Mouse (Mus musculus): ENCODE results near the gene Utp14b.

DNA sequence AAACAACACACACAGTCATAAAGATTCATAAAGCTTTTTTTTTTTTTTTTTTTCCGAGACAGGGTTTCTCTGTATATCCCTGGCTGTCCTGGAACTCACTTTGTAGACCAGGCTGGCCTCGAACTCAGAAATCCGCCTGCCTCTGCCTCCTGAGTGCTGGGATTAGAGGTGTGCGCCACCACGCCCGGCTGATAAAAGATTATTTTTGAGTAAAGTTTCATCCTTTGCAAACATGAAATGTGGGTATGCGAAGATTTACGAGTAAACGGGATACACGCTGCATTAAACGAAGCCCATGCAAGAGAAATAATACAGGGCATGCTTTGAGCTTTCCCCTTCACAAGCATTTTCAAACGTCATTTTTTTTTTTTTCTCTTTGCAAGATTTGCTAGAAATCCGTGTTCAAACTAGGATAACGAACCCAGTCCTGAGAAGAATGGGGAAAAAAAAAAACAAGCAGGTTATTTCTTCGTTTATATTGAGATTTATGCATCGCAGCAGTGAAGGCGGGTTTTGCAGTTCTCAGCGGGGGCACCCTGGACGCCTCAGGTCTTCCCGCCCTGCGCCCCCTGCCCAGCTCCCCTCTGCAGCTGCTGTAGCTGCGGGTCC lies 713 bp upstream of the Utp14b start:
- TF ChIP-seq POLR2A (IDR thresholded peaks at IDR 0.05; ENCODE audit: control insufficient read depth in 1 of 2, insufficient read depth in 1 of 2, low read depth in 1 of 2, low read length in 2 of 2, poor library complexity in 1 of 2) (no peak), GATA1 (IDR thresholded peaks at IDR 0.05; ENCODE audit: low read depth, low read length) (no peak), CTCF (IDR thresholded peaks at IDR 0.05 in 2 of 3, conservative IDR thresholded peaks at IDR 0.05 in 1 of 3; ENCODE audit: control insufficient read depth in 1 of 3, insufficient read depth in 1 of 3, low read depth in 2 of 3, low read length in 3 of 3, poor library complexity in 1 of 3, severe bottlenecking in 1 of 3) (no peak), MAZ (IDR thresholded peaks at IDR 0.05; ENCODE audit: low read depth, low read length) (no peak), ZKSCAN1 (IDR thresholded peaks at IDR 0.05; ENCODE audit: low read depth, low read length) (no peak), JUND (IDR thresholded peaks at IDR 0.05; ENCODE audit: low read depth, low read length) (no peak), NRF1 (IDR thresholded peaks at IDR 0.05; ENCODE audit: insufficient read depth, low read depth, low read length, poor library complexity, severe bottlenecking) (no peak), MYC (IDR thresholded peaks at IDR 0.05; ENCODE audit: low read depth, low read length) (no peak), TBP (IDR thresholded peaks at IDR 0.05; ENCODE audit: low read depth, low read length) (peak; percentile 53; the same call in 1 of the 2 replicates), CHD1 (IDR thresholded peaks at IDR 0.05; ENCODE audit: low read depth, low read length) (no peak), EP300 (IDR thresholded peaks at IDR 0.05; ENCODE audit: low read depth in 1 of 2, low read length in 2 of 2) (no peak)

Measured in MEL (cell line).